Mouse (Mus musculus): ENCODE measurements around the gene Vrk3. TPM values are rescaled to one million over a fixed set of nuclear protein-coding genes. Genes with fewer than 3 reads are reported as not detected.

Gene Vrk3
- polyA plus RNA-seq, 1 experiment from 2014 or later, result 26.8 TPM

- DNase-seq, result no peak
- no peak overlapping the region for H3K4me2 ChIP-seq (ENCODE audit: low read length)
- no peak overlapping the region for H3K27ac ChIP-seq (replicated peaks; ENCODE audit: low read depth, low read length)
- no peak overlapping the region for H3K9ac ChIP-seq (replicated peaks; ENCODE audit: low read length)
- no peaks in the 10 kb centered on the region for H3K36me3 ChIP-seq (ENCODE audit: control insufficient read depth, insufficient read depth, low read length)
- H3K27me3 ChIP-seq (ENCODE audit: control insufficient read depth, insufficient read depth, low read length), result no peaks in the 10 kb centered on the region
- H3K4me3 ChIP-seq (replicated peaks; ENCODE audit: low read depth, low read length), result no peak overlapping the region
- WGBS, result 85% methylated on average over 5 of the region's 5 CpGs
- H3K9me3 ChIP-seq (ENCODE audit: control insufficient read depth, low read length), result no peaks in the 10 kb centered on the region
- H3K4me1 ChIP-seq (ENCODE audit: control insufficient read depth, insufficient read depth, low read length), result no peaks in the 10 kb centered on the region
- no peak for ATAC-seq (ENCODE audit: low FRiP score, low TSS enrichment)
Observed at GRCm38 (mm10) chr7:44709881-44710280, 38.3 kb upstream of the Vrk3 start.

- no peak for DNase-seq
- WGBS, result 82% methylated on average over 5 of the region's 5 CpGs
- Histone ChIP-seq H3K36me3 (ENCODE audit: control insufficient read depth, insufficient read depth, low read length) (no peaks in the 10 kb centered on the region), H3K27me3 (ENCODE audit: control insufficient read depth, insufficient read depth, low read length) (no peaks in the 10 kb centered on the region), H3K4me3 (replicated peaks; ENCODE audit: low read depth, low read length) (no peak overlapping the region), H3K4me1 (ENCODE audit: control insufficient read depth, insufficient read depth, low read length) (no peaks in the 10 kb centered on the region), H3K4me2 (ENCODE audit: low read length) (no peak overlapping the region), H3K9ac (replicated peaks; ENCODE audit: low read length) (no peak overlapping the region), H3K9me3 (ENCODE audit: control insufficient read depth, low read length) (no peaks in the 10 kb centered on the region), H3K27ac (replicated peaks; ENCODE audit: low read depth, low read length) (no peak overlapping the region)
- no peak for ATAC-seq (ENCODE audit: low FRiP score, low TSS enrichment)
Observed at GRCm38 (mm10) chr7:44722058-44722457, 26.2 kb upstream of the Vrk3 start.

DNA sequence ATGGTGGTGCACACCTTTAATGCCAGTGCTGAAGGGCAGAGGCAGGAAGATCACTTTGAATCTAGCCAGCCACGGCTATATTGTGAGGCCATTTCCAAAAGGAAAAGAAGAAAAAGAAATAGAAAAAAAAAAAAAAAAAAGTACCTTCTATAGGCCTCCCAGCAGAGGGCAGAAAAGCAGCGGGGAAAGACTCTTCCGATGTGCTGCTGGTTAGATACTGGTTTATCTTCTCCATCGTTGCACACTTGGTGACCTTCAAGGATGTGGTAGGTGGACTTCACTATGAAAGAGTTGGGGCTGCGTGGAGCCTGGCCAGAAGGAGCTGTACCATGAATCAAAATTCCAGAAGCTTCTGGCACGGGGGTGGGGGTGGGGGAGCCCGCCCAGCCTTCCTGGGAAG, 23.9 kb upstream of the Vrk3 start:
- Histone ChIP-seq H3K4me1 (ENCODE audit: control insufficient read depth, insufficient read depth, low read length) (no peaks in the 10 kb centered on the region), H3K27ac (replicated peaks; ENCODE audit: low read depth, low read length) (no peak overlapping the region), H3K27me3 (ENCODE audit: control insufficient read depth, insufficient read depth, low read length) (no peaks in the 10 kb centered on the region), H3K9me3 (ENCODE audit: control insufficient read depth, low read length) (no peaks in the 10 kb centered on the region), H3K36me3 (ENCODE audit: control insufficient read depth, insufficient read depth, low read length) (no peaks in the 10 kb centered on the region), H3K4me2 (ENCODE audit: low read length) (no peak overlapping the region), H3K4me3 (replicated peaks; ENCODE audit: low read depth, low read length) (no peak overlapping the region), H3K9ac (replicated peaks; ENCODE audit: low read length) (no peak overlapping the region)
- ATAC-seq (ENCODE audit: low FRiP score, low TSS enrichment) (no peak), DNase-seq (peak; percentile 66)
- 31% methylated on average over 7 of the region's 7 CpGs for WGBS

DNA sequence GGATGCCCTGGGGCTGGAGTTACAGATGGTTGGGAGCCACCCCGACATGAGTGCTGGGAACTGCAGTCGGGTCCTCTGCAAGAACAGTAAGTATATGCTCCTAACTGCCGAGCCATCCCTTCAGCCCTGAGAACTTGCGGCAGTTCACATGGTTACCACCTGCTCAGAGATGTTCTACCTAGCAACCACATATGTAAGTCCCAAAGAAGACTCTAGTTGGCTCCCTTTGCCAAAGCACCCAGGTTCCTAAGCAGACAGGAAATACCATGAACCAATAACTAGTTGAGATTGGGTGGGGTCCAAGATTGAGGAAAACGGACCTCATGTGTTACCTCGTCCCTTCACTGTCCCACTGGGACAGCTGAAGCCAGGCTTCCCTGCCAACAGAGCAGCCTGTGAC, 21.9 kb upstream of the Vrk3 start:
- ATAC-seq (ENCODE audit: low FRiP score, low TSS enrichment) (no peak), DNase-seq (no peak)
- Histone ChIP-seq H3K9ac (replicated peaks; ENCODE audit: low read length) (no peak overlapping the region), H3K9me3 (ENCODE audit: control insufficient read depth, low read length) (no peaks in the 10 kb centered on the region), H3K36me3 (ENCODE audit: control insufficient read depth, insufficient read depth, low read length) (no peaks in the 10 kb centered on the region), H3K4me3 (replicated peaks; ENCODE audit: low read depth, low read length) (no peak overlapping the region), H3K27ac (replicated peaks; ENCODE audit: low read depth, low read length) (no peak overlapping the region), H3K4me2 (ENCODE audit: low read length) (no peak overlapping the region), H3K4me1 (ENCODE audit: control insufficient read depth, insufficient read depth, low read length) (no peaks in the 10 kb centered on the region), H3K27me3 (ENCODE audit: control insufficient read depth, insufficient read depth, low read length) (no peaks in the 10 kb centered on the region)
- 83% methylated on average over 6 of the region's 6 CpGs for WGBS

GRCm38 (mm10) chr7:44727151-44727550, 21.1 kb upstream of the Vrk3 start:
- Histone ChIP-seq H3K4me1 (ENCODE audit: control insufficient read depth, insufficient read depth, low read length) (no peaks in the 10 kb centered on the region), H3K9ac (replicated peaks; ENCODE audit: low read length) (no peak overlapping the region), H3K27ac (replicated peaks; ENCODE audit: low read depth, low read length) (no peak overlapping the region), H3K4me3 (replicated peaks; ENCODE audit: low read depth, low read length) (no peak overlapping the region), H3K36me3 (ENCODE audit: control insufficient read depth, insufficient read depth, low read length) (no peaks in the 10 kb centered on the region), H3K27me3 (ENCODE audit: control insufficient read depth, insufficient read depth, low read length) (no peaks in the 10 kb centered on the region), H3K9me3 (ENCODE audit: control insufficient read depth, low read length) (no peaks in the 10 kb centered on the region), H3K4me2 (ENCODE audit: low read length) (no peak overlapping the region)
- DNase-seq, result no peak
- ATAC-seq (ENCODE audit: low FRiP score, low TSS enrichment), result no peak
- WGBS, result 61% methylated on average over 5 of the region's 5 CpGs

- Histone ChIP-seq H3K36me3 (ENCODE audit: control insufficient read depth, insufficient read depth, low read length) (no peaks in the 10 kb centered on the region), H3K27me3 (ENCODE audit: control insufficient read depth, insufficient read depth, low read length) (no peaks in the 10 kb centered on the region), H3K4me3 (replicated peaks; ENCODE audit: low read depth, low read length) (no peak overlapping the region), H3K4me2 (ENCODE audit: low read length) (no peak overlapping the region), H3K9ac (replicated peaks; ENCODE audit: low read length) (no peak overlapping the region), H3K27ac (replicated peaks; ENCODE audit: low read depth, low read length) (no peak overlapping the region), H3K4me1 (ENCODE audit: control insufficient read depth, insufficient read depth, low read length) (no peaks in the 10 kb centered on the region), H3K9me3 (ENCODE audit: control insufficient read depth, low read length) (no peaks in the 10 kb centered on the region)
- ATAC-seq (ENCODE audit: low FRiP score, low TSS enrichment) (no peak), DNase-seq (no peak)
- WGBS, result 89% methylated on average over 11 of the region's 11 CpGs
Observed at GRCm38 (mm10) chr7:44728082-44728975, 19.9 kb upstream of the Vrk3 start.

GRCm38 (mm10) chr7:44733723-44734122, 14.5 kb upstream of the Vrk3 start:
- H3K27ac ChIP-seq (replicated peaks; ENCODE audit: low read depth, low read length), result no peak overlapping the region
- H3K36me3 ChIP-seq (ENCODE audit: control insufficient read depth, insufficient read depth, low read length), result no peaks in the 10 kb centered on the region; the same call in 1 of the 2 replicates
- no peaks in the 10 kb centered on the region for H3K27me3 ChIP-seq (ENCODE audit: control insufficient read depth, insufficient read depth, low read length)
- WGBS, result 92% methylated on average over 9 of the region's 9 CpGs
- no peak overlapping the region for H3K4me2 ChIP-seq (ENCODE audit: low read length)
- no peak overlapping the region for H3K4me3 ChIP-seq (replicated peaks; ENCODE audit: low read depth, low read length)
- ATAC-seq (ENCODE audit: low FRiP score, low TSS enrichment) (no peak), DNase-seq (no peak)
- no peaks in the 10 kb centered on the region for H3K9me3 ChIP-seq (ENCODE audit: control insufficient read depth, low read length)
- no peak overlapping the region for H3K9ac ChIP-seq (replicated peaks; ENCODE audit: low read length)
- H3K4me1 ChIP-seq (ENCODE audit: control insufficient read depth, insufficient read depth, low read length), result no peaks in the 10 kb centered on the region

GRCm38 (mm10) chr7:44741361-44741760, 6.9 kb upstream of the Vrk3 start:
- DNase-seq (no peak), ATAC-seq (ENCODE audit: low FRiP score, low TSS enrichment) (no peak)
- Histone ChIP-seq H3K4me1 (ENCODE audit: control insufficient read depth, insufficient read depth, low read length) (0 out of 2 replicates have a peak, but pooled peaks cover 6% of the 10 kb centered on the region), H3K9me3 (ENCODE audit: control insufficient read depth, low read length) (no peaks in the 10 kb centered on the region), H3K4me2 (ENCODE audit: low read length) (no peak overlapping the region), H3K4me3 (replicated peaks; ENCODE audit: low read depth, low read length) (no peak overlapping the region), H3K27ac (replicated peaks; ENCODE audit: low read depth, low read length) (no peak overlapping the region), H3K27me3 (ENCODE audit: control insufficient read depth, insufficient read depth, low read length) (no peaks in the 10 kb centered on the region), H3K36me3 (ENCODE audit: control insufficient read depth, insufficient read depth, low read length) (no peaks in the 10 kb centered on the region), H3K9ac (replicated peaks; ENCODE audit: low read length) (no peak overlapping the region)
- 84% methylated on average over 8 of the region's 8 CpGs for WGBS

DNA sequence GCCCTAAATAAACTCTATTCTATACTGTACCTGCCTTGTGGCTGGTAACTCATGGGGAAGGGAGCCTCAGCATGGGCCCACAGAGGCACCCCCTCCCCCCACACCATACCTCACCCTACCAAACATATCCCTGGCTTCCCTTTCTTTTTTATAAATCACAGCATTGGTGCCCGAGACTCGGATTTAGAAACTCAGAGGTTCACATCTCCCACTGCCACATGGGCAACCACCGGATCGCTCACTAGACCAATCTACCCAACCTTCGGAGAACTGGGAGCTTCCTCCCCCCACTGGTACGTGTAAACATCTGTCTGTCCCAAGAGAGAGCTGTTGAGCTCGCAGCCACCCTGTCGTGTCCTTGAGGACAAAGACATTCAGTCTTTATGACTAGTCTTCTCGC, 3.9 kb upstream of the Vrk3 start:
- Histone ChIP-seq H3K27me3 (ENCODE audit: control insufficient read depth, insufficient read depth, low read length) (no peaks in the 10 kb centered on the region), H3K9me3 (ENCODE audit: control insufficient read depth, low read length) (no peaks in the 10 kb centered on the region), H3K4me1 (ENCODE audit: control insufficient read depth, insufficient read depth, low read length) (peaks cover 16% of the 10 kb centered on the region), H3K4me3 (replicated peaks; ENCODE audit: low read depth, low read length) (peak overlapping the region; percentile 33), H3K4me2 (ENCODE audit: low read length) (peak overlapping the region; percentile 65), H3K27ac (replicated peaks; ENCODE audit: low read depth, low read length) (peak overlapping the region; percentile 62; the same call in 1 of the 2 replicates), H3K9ac (replicated peaks; ENCODE audit: low read length) (peak overlapping the region; percentile 44; the same call in 1 of the 2 replicates), H3K36me3 (ENCODE audit: control insufficient read depth, insufficient read depth, low read length) (no peaks in the 10 kb centered on the region)
- 22% methylated on average over 9 of the region's 9 CpGs for WGBS
- DNase-seq, result no peak
- no peak for ATAC-seq (ENCODE audit: low FRiP score, low TSS enrichment)
